Mouse (Mus musculus) liver, embryonic 16.5 days (tissue): Measurements from ENCODE around the gene Sdhaf3. TPM values are rescaled to one million over a fixed set of nuclear protein-coding genes. Genes with fewer than 3 reads are reported as not detected.

Experiments used
- ATAC-seq: fragments of 200-750 bp; cut with Nextera tagmentation; 2 replicates; pipeline ENCODE4 v1.8.0; 2017; ENCODE audit warnings: low read depth, mild to moderate bottlenecking, moderate number of reproducible peaks, moderate library complexity
- H3K27ac ChIP-seq: fragments of 300-500 bp; sonication (generic); 2 replicates; pipeline ENCODE4 v1.5.1; 2014; ENCODE audit warnings: mild to moderate bottlenecking, low read length
- H3K27me3 ChIP-seq: fragments of 300-500 bp; sonication (generic); 2 replicates; pipeline ENCODE4 v1.6.1; 2014; ENCODE audit warnings: low read depth, low read length, mixed read lengths; ENCODE audit not compliant: control insufficient read depth, insufficient read depth
- H3K36me3 ChIP-seq: fragments of 300-500 bp; sonication (generic); 2 replicates; pipeline ENCODE4 v1.6.1; 2014; ENCODE audit warnings: mild to moderate bottlenecking; ENCODE audit not compliant: control insufficient read depth, insufficient read depth
- H3K4me1 ChIP-seq: fragments of 300-500 bp; sonication (generic); 2 replicates; pipeline ENCODE4 v1.6.1; 2014; ENCODE audit warnings: low read depth, low read length, mixed read lengths; ENCODE audit not compliant: control insufficient read depth
- H3K4me2 ChIP-seq: fragments of 300-500 bp; sonication (generic); 2 replicates; pipeline ENCODE4 v1.6.1; 2014; ENCODE audit warnings: low read depth, low read length, mixed read lengths
- H3K4me3 ChIP-seq: fragments of 300-500 bp; sonication (generic); 2 replicates; pipeline ENCODE4 v1.5.1; 2014; ENCODE audit warnings: low read depth, mild to moderate bottlenecking, low read length
- H3K9ac ChIP-seq: fragments of 300-500 bp; sonication (generic); 2 replicates; pipeline ENCODE4 v1.6.1; 2014; ENCODE audit warnings: low read depth, low read length
- H3K9me3 ChIP-seq: fragments of 300-500 bp; sonication (generic); replicated peaks from 2 replicates; pipeline ENCODE4 v1.6.1; 2016; ENCODE audit warnings: low read length; ENCODE audit not compliant: control insufficient read depth
- WGBS: fragments of 180-500 bp; shearing (Covaris S2); extraction: QIAGEN DNeasy Blood & Tissue Kit; methylation state at CpG from one replicate; pipeline ENCODE4 v1.1.7; 2014; ENCODE audit not compliant: insufficient replicate concordance; 5-methylcytosine and 5-hydroxymethylcytosine counted together
- polyA plus RNA-seq: library from polyadenylated mRNA; unstranded; fragments of >200 nt; fragmentation: Nextera tagmentation; extraction: Ambion mirVana; gene quantifications from 2 replicates; pipeline ENCODE4 v1.2.1, GENCODE M21; 2015

Gene Sdhaf3
- polyA plus RNA-seq, 1 experiment from 2014 or later = 1.8 TPM

- H3K4me3 ChIP-seq = no peak overlapping the region
- H3K36me3 ChIP-seq = no peaks in the 10 kb centered on the region
- H3K4me1 ChIP-seq = no peaks in the 10 kb centered on the region
- H3K9ac ChIP-seq = no peak overlapping the region
- H3K27me3 ChIP-seq = no peaks in the 10 kb centered on the region
- ATAC-seq = no peak
- 81% methylated on average over 4 of the region's 4 CpGs for WGBS
- no peaks in the 10 kb centered on the region for H3K9me3 ChIP-seq
- no peak overlapping the region for H3K4me2 ChIP-seq
- H3K27ac ChIP-seq = no peak overlapping the region
These were observed 127.9 kb downstream of the Sdhaf3 start for GRCm38 (mm10) chr6:7083661-7084060.

DNA sequence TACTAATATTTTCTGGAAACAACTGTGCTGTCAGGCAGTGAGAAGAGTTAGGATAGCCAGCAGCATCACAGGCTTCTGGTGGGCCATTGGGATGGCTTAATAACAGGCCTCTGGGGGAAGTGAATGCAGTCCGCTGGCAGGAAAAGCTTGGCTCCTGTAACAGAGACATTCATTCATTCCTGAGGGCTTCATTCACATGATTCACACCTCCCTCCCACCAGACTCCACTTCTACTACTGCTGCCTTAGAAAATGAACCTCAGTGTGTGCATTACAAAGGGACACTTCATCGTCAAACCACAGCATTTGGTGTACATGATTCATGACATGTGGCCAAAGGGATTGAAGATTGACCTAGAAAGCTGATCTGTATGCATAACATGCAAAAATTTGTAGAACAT is 128.6 kb downstream of the Sdhaf3 start:
- 61% methylated on average over 2 of the region's 2 CpGs for WGBS

DNA sequence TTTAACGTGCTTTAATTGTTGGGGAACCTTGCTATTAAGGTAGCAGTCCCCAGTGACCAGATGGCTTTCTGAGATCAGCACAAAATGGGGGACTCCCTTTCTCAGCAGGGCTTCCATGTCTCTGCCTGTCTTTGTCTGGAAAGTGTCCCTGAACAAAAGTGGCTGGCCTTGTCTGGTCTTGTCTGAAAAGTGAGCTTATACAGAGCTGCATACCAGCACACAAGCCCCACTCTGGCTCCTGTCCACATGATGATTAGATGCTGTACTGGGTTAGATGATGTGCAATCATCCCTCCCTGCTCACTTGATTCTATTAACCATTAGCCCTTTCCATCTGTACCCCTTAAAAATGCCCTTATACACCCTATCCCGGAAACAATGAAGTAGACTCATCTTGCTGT is 129.7 kb downstream of the Sdhaf3 start:
- Histone ChIP-seq H3K4me1 (no peaks in the 10 kb centered on the region), H3K4me3 (no peak overlapping the region)
- WGBS = 48% methylated on average over 2 of the region's 2 CpGs

More for the DNA sequence above, 128.6 kb downstream of the Sdhaf3 start:
- no peaks in the 10 kb centered on the region for H3K36me3 ChIP-seq
- no peak overlapping the region for H3K4me2 ChIP-seq
- no peak for ATAC-seq
- no peak overlapping the region for H3K27ac ChIP-seq
- no peak overlapping the region for H3K9ac ChIP-seq
- no peaks in the 10 kb centered on the region for H3K27me3 ChIP-seq
- no peaks in the 10 kb centered on the region for H3K9me3 ChIP-seq
- no peak overlapping the region for H3K4me3 ChIP-seq
- no peaks in the 10 kb centered on the region for H3K4me1 ChIP-seq

GRCm38 (mm10) chr6:7092094-7092493 is 136.3 kb downstream of the Sdhaf3 start:
- ATAC-seq = no peak
- H3K36me3 ChIP-seq = no peaks in the 10 kb centered on the region
- H3K4me1 ChIP-seq = no peaks in the 10 kb centered on the region
- H3K9ac ChIP-seq = no peak overlapping the region
- no peaks in the 10 kb centered on the region for H3K27me3 ChIP-seq
- 43% methylated on average over 1 of the region's 1 CpGs for WGBS
- no peak overlapping the region for H3K27ac ChIP-seq
- H3K4me3 ChIP-seq = no peak overlapping the region
- no peak overlapping the region for H3K4me2 ChIP-seq
- H3K9me3 ChIP-seq = no peaks in the 10 kb centered on the region

More for the DNA sequence above, 129.7 kb downstream of the Sdhaf3 start:
- no peak overlapping the region for H3K9ac ChIP-seq
- H3K9me3 ChIP-seq = no peaks in the 10 kb centered on the region
- H3K4me2 ChIP-seq = no peak overlapping the region
- no peak overlapping the region for H3K27ac ChIP-seq
- H3K36me3 ChIP-seq = no peaks in the 10 kb centered on the region
- ATAC-seq = no peak
- H3K27me3 ChIP-seq = no peaks in the 10 kb centered on the region

Other genes starting within 250 kb of the Sdhaf3 start
- gene Dlx6, start 92.7 kb upstream of the Sdhaf3 start, polyA plus RNA-seq = not detected in 2 replicates
- gene Dlx5, start 73.9 kb upstream of the Sdhaf3 start, polyA plus RNA-seq = 0.12 TPM in 1 of 2 replicates, not detected in the other